Mouse (Mus musculus): ENCODE data around the gene Cep170b. TPM values are rescaled to one million over a fixed set of nuclear protein-coding genes. Genes with fewer than 3 reads are reported as not detected.

The Cep170b gene
- polyA plus RNA-seq, 1 experiment from 2014 or later, result 3.6 TPM

DNA sequence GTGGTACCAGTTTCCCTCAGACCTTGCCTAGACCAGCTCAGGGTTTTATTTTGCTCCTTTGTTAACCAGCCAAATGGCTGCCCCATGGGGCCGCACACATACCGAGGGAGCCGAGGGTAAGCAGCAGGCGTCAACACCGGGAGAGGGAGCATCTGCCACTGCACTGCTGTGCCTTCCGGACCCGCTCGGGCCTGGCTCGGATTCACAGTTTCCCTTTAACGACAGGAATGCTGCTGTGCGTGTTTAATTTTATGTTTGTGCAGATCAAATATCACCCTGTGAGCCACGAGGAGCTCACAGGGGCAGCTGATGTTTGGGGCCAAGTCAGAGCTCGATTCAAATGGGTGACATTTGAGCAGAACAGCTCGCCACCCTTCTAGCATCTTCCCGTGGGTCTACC is 19.7 kb upstream of the Cep170b start:
- no peak overlapping the region for H3K27ac ChIP-seq (ENCODE audit: low read length)
- H3K4me2 ChIP-seq (ENCODE audit: low read depth, low read length), result no peak overlapping the region
- no peaks in the 10 kb centered on the region for H3K4me1 ChIP-seq (ENCODE audit: control insufficient read depth, low read depth, low read length)
- no peak for ATAC-seq (ENCODE audit: low read depth)
- no peak overlapping the region for H3K9ac ChIP-seq (ENCODE audit: low read depth, low read length)
- H3K36me3 ChIP-seq (ENCODE audit: control insufficient read depth, insufficient read depth), result no peaks in the 10 kb centered on the region
- H3K9me3 ChIP-seq (replicated peaks; ENCODE audit: control insufficient read depth, low read length), result no peaks in the 10 kb centered on the region
- H3K4me3 ChIP-seq (ENCODE audit: low read depth, low read length), result no peak overlapping the region
- peaks cover 13% of the 10 kb centered on the region for H3K27me3 ChIP-seq (ENCODE audit: control insufficient read depth, insufficient read depth, low read depth, low read length)
- WGBS (ENCODE audit: insufficient replicate concordance), result 20% methylated on average over 15 of the region's 15 CpGs

DNA sequence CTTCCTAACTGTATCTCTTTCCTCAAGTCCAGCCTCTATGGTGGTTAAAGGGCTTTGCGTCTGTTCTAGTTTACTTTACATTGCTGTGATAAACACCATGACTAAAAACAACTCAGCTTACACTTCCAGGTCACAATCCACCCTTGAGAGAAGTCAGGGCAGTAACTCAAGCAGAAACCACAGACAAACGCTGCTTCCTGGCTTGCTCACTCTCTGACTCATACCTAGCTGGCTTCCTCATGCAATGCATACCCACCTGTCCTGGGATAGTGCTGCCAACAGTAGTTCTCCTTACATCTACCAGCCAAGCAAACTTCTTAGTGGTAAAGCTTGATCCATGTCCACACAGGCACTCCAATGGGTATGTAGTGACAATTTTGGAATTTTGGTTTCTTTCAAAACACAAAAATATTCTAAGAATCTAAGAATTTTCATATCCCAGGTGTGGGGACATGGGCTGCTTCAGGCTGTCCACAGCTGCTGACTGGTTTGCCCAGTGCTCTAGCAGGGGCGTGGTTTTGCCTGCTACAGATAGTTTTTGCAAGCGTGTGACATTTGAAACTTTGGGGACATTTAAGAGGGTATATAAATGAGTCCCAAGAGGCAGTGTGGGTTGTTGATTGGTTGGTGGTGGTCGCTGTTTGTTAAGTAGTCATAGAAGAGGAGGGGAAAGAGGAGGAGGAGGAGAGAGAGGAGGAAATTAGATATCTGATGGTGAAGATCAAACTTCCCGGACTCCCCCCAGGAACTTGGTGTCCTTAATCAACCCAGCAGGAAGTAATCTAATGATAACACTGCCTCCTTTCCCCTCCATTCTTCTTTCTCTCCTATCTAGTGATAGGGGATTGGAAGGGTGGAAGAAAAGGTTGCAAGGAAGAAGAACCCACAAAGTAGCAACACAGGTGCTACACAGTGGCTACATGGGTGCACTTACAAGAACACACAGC is 17.6 kb upstream of the Cep170b start:
- Histone ChIP-seq H3K4me1 (ENCODE audit: control insufficient read depth, low read depth, low read length) (peaks cover 2% of the 10 kb centered on the region; the same call in 1 of the 2 replicates), H3K4me2 (ENCODE audit: low read depth, low read length) (no peak overlapping the region), H3K27ac (ENCODE audit: low read length) (no peak overlapping the region), H3K9me3 (replicated peaks; ENCODE audit: control insufficient read depth, low read length) (no peaks in the 10 kb centered on the region), H3K36me3 (ENCODE audit: control insufficient read depth, insufficient read depth) (no peaks in the 10 kb centered on the region), H3K27me3 (ENCODE audit: control insufficient read depth, insufficient read depth, low read depth, low read length) (peaks cover 14% of the 10 kb centered on the region), H3K9ac (ENCODE audit: low read depth, low read length) (no peak overlapping the region), H3K4me3 (ENCODE audit: low read depth, low read length) (no peak overlapping the region)
- 22% methylated on average over 6 of the region's 6 CpGs for WGBS (ENCODE audit: insufficient replicate concordance)
- ATAC-seq (ENCODE audit: low read depth), result no peak

DNA sequence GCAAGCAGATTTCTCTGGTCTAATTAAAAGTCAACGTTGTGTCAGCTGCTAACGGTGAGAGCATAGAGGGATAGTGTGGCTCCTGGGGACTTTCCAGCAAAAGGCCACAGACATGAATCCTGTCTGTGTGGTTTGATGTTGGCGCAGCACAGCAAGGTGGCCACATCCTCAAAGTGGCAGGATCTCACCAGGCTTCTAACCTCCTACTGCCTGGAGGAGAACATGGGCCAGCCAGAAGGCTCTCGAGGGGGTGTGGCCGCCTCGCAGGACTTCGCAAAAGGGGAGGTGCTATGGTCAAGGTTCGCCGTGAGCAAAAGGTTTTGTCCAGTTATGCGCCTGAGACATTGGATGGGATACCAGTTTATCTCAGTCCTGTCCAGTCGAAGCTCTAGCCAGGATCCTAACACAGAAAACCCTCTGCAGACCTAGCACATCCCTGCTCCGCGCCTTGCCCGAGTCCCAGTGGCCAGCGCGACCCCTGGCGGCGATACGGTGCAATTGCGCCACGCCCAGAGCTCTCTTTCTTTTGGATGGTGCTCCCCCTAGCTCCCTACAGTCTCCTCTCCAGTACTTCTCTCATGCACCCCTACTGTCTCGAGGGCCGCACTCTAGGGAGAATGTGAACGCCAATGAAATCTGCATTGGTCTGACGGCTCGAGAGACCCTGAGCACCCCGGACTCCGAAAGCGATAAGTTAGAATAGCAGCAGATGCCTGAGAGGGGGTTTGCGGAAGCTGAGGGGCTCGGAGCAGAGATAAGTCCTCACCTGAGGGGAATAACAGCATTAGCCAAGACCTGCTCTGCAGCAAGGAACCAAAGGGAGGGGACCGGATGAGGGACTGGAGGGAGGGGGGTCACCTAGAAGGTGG is 13.3 kb upstream of the Cep170b start:
- H3K9me3 ChIP-seq (replicated peaks; ENCODE audit: control insufficient read depth, low read length), result no peaks in the 10 kb centered on the region
- no peak overlapping the region for H3K9ac ChIP-seq (ENCODE audit: low read depth, low read length)
- 0 out of 2 replicates have a peak overlapping the region, but pooled peaks have one; percentile 9 for H3K4me3 ChIP-seq (ENCODE audit: low read depth, low read length)
- H3K4me2 ChIP-seq (ENCODE audit: low read depth, low read length), result peak overlapping the region; percentile 41; the same call in 1 of the 2 replicates
- H3K36me3 ChIP-seq (ENCODE audit: control insufficient read depth, insufficient read depth), result no peaks in the 10 kb centered on the region
- H3K4me1 ChIP-seq (ENCODE audit: control insufficient read depth, low read depth, low read length), result peaks cover 2% of the 10 kb centered on the region; the same call in 1 of the 2 replicates
- 10% methylated on average over 32 of the region's 32 CpGs for WGBS (ENCODE audit: insufficient replicate concordance)
- ATAC-seq (ENCODE audit: low read depth), result peak; percentile 74
- H3K27me3 ChIP-seq (ENCODE audit: control insufficient read depth, insufficient read depth, low read depth, low read length), result peaks cover 7% of the 10 kb centered on the region
- no peak overlapping the region for H3K27ac ChIP-seq (ENCODE audit: low read length)

DNA sequence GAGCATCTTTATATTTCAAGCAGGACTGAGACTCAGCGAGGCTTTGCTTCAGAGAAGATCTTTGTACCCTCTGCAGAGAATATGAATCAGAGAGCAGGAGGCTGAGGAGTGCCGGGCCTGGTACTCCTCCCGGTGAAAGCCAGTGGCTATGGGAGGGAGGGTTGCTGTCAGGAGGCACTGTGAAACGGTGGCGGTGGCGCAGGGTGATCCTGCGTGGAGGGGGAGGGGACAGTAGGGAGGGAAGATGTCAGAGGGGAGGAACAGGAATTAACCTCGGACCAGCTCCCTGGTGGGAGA is 12.7 kb upstream of the Cep170b start:
- H3K4me1 ChIP-seq (ENCODE audit: control insufficient read depth, low read depth, low read length), result peaks cover 2% of the 10 kb centered on the region; the same call in 1 of the 2 replicates
- H3K4me3 ChIP-seq (ENCODE audit: low read depth, low read length), result no peak overlapping the region
- no peaks in the 10 kb centered on the region for H3K36me3 ChIP-seq (ENCODE audit: control insufficient read depth, insufficient read depth)
- no peak for ATAC-seq (ENCODE audit: low read depth)
- no peak overlapping the region for H3K9ac ChIP-seq (ENCODE audit: low read depth, low read length)
- H3K9me3 ChIP-seq (replicated peaks; ENCODE audit: control insufficient read depth, low read length), result no peaks in the 10 kb centered on the region
- H3K27ac ChIP-seq (ENCODE audit: low read length), result no peak overlapping the region
- WGBS (ENCODE audit: insufficient replicate concordance), result 22% methylated on average over 8 of the region's 8 CpGs
- H3K27me3 ChIP-seq (ENCODE audit: control insufficient read depth, insufficient read depth, low read depth, low read length), result peaks cover 7% of the 10 kb centered on the region
- H3K4me2 ChIP-seq (ENCODE audit: low read depth, low read length), result no peak overlapping the region

DNA sequence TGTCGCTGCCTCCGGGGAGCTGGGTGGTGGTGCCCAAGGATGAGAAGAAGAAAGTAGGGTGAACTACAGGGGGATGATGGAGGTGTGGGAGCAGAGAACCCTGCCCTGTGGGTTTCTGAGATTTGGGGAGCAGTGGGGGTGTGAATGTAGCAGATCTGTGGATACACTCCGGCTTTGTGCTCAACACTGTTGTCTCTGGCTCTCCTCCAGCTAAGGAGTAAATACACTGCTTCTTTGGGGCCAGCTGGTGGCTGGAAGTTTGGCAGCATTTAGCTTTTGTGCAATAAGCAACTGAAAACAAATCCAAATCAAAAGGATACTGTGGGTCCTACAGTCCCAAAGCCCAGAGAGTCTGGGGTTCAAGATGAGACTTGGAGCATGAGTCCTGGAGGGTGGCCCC is 6.3 kb upstream of the Cep170b start:
- H3K9ac ChIP-seq (ENCODE audit: low read depth, low read length), result no peak overlapping the region
- no peaks in the 10 kb centered on the region for H3K9me3 ChIP-seq (replicated peaks; ENCODE audit: control insufficient read depth, low read length)
- H3K4me1 ChIP-seq (ENCODE audit: control insufficient read depth, low read depth, low read length), result no peaks in the 10 kb centered on the region; the same call in 1 of the 2 replicates
- no peak overlapping the region for H3K4me3 ChIP-seq (ENCODE audit: low read depth, low read length)
- ATAC-seq (ENCODE audit: low read depth), result peak; percentile 33; the same call in 1 of the 2 replicates
- 48% methylated on average over 3 of the region's 3 CpGs for WGBS (ENCODE audit: insufficient replicate concordance)
- no peaks in the 10 kb centered on the region for H3K27me3 ChIP-seq (ENCODE audit: control insufficient read depth, insufficient read depth, low read depth, low read length)
- no peaks in the 10 kb centered on the region for H3K36me3 ChIP-seq (ENCODE audit: control insufficient read depth, insufficient read depth)
- no peak overlapping the region for H3K4me2 ChIP-seq (ENCODE audit: low read depth, low read length)
- H3K27ac ChIP-seq (ENCODE audit: low read length), result no peak overlapping the region

DNA sequence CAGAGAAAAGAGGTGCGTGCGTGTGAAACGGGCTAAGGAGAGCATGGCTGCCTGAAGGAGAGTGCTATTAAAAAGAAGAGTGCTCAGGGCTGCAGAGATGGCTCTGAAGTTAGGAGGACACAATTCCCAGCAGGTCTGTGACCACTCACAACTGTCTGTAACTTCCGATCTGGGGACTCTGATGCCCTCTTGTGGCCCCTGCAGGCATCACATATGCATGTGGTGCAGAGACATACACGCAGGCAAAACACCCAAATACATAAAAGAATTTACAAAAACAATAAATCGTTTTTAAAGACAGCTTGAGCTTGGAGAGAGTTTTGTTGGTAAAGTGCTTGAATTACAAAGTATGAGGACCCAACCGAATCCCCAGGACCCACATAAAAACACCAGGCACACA is 3.1 kb upstream of the Cep170b start:
- 26% methylated on average over 7 of the region's 7 CpGs for WGBS (ENCODE audit: insufficient replicate concordance)
- Histone ChIP-seq H3K4me1 (ENCODE audit: control insufficient read depth, low read depth, low read length) (peaks cover 1% of the 10 kb centered on the region; the same call in 1 of the 2 replicates), H3K27ac (ENCODE audit: low read length) (no peak overlapping the region), H3K4me3 (ENCODE audit: low read depth, low read length) (no peak overlapping the region), H3K9ac (ENCODE audit: low read depth, low read length) (no peak overlapping the region), H3K36me3 (ENCODE audit: control insufficient read depth, insufficient read depth) (no peaks in the 10 kb centered on the region), H3K9me3 (replicated peaks; ENCODE audit: control insufficient read depth, low read length) (no peaks in the 10 kb centered on the region), H3K4me2 (ENCODE audit: low read depth, low read length) (no peak overlapping the region), H3K27me3 (ENCODE audit: control insufficient read depth, insufficient read depth, low read depth, low read length) (peaks cover 17% of the 10 kb centered on the region)
- no peak for ATAC-seq (ENCODE audit: low read depth)

DNA sequence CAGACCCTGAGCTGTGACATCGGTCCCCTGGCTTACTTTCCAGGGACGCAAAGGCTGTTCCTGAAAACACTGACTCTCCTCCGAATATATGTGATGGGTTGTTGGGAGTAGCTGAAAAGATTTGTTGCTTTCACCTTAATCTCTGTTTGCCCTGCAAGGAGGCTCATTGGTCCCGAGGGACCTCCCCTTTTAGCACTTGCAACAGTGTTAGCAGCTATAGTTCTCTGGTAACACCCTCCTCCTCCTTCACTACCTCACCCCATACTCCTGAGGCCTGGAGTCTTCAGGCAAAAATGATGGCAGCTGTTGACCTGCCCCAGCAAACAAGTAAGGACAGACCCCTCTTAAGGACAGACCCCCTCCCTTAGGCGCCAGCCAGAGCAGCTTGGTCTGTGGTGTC is 1.3 kb upstream of the Cep170b start:
- Histone ChIP-seq H3K27me3 (ENCODE audit: control insufficient read depth, insufficient read depth, low read depth, low read length) (peaks cover 32% of the 10 kb centered on the region), H3K9ac (ENCODE audit: low read depth, low read length) (no peak overlapping the region), H3K27ac (ENCODE audit: low read length) (no peak overlapping the region), H3K4me3 (ENCODE audit: low read depth, low read length) (no peak overlapping the region), H3K4me1 (ENCODE audit: control insufficient read depth, low read depth, low read length) (peaks cover 3% of the 10 kb centered on the region), H3K36me3 (ENCODE audit: control insufficient read depth, insufficient read depth) (no peaks in the 10 kb centered on the region), H3K4me2 (ENCODE audit: low read depth, low read length) (no peak overlapping the region), H3K9me3 (replicated peaks; ENCODE audit: control insufficient read depth, low read length) (no peaks in the 10 kb centered on the region)
- no peak for ATAC-seq (ENCODE audit: low read depth)
- WGBS (ENCODE audit: insufficient replicate concordance), result 48% methylated on average over 5 of the region's 5 CpGs

DNA sequence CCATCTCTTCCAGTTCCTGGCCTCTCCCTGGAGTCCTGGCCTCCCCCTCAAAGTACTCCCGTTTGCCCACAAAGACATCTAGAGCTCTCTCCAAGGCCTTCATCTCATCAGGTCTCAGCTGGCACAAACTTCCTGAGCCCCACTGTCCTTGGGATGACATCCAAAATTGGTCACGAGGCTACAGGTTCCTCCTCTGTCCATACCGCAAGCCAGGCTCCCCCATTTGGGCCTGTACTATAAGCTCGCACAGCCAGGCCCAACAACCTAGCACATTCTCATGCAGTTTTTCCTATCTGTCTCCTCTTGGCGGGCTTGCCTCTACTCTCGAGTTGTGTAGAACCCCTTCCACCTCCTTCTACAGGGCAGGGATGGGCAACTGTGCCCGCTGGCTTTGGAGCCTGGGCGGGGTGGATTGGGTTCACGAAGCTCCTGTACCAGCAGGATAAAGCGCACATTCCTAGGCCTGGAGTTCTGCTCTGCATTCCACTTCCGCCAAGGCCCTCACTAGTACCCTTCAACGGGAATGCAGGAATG is 702 bp downstream of the Cep170b start:
- Histone ChIP-seq H3K27ac (ENCODE audit: low read length) (peak overlapping the region; percentile 57), H3K9ac (ENCODE audit: low read depth, low read length) (peak overlapping the region; percentile 10; the same call in 1 of the 2 replicates), H3K9me3 (replicated peaks; ENCODE audit: control insufficient read depth, low read length) (no peaks in the 10 kb centered on the region), H3K4me2 (ENCODE audit: low read depth, low read length) (peak overlapping the region; percentile 1; the same call in 1 of the 2 replicates), H3K36me3 (ENCODE audit: control insufficient read depth, insufficient read depth) (no peaks in the 10 kb centered on the region), H3K4me3 (ENCODE audit: low read depth, low read length) (peak overlapping the region; percentile 63), H3K27me3 (ENCODE audit: control insufficient read depth, insufficient read depth, low read depth, low read length) (peaks cover 32% of the 10 kb centered on the region), H3K4me1 (ENCODE audit: control insufficient read depth, low read depth, low read length) (peaks cover 3% of the 10 kb centered on the region)
- WGBS (ENCODE audit: insufficient replicate concordance), result 50% methylated on average over 12 of the region's 12 CpGs
- ATAC-seq (ENCODE audit: low read depth), result no peak

Measured in liver, embryonic 16.5 days (tissue).